Mouse (Mus musculus): ENCODE results near the gene Pdcd10. TPM values are rescaled to one million over a fixed set of nuclear protein-coding genes. Genes with fewer than 3 reads are reported as not detected.

Gene Pdcd10
- 94.4 to 101 TPM (median 96.4 TPM) in 4 replicates for total RNA-seq (2023; ENCODE audit: inconsistent age)

DNA sequence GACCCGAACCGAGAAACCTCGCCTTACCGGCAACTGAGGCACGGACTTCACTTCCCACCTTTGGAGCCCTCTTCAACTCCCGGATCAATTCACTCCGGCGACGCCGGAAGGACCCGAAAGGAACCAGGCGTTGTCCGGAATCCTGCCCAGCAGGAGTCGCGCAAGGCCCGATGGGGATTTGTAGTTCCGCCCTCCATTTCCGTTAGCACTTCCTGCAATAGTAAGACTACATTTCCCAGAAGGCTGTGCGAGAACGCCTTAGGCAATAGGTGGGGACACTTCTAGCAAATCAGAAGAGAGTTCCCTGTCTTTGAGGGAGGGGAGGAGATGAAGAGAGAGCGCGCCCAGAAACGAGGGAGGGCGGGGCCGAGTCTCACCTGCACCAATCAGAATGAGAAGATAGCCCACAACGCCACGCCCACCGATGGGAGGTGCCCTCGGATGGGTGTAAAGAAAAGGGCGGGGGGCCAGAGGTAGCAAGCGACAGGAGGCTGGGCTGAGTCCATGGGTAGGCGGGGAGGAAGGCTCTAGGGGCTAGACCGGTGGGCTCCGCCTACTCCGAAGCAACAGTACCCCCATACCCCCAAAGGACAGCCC lies at the start of gene Pdcd10:
Gene Pdcd10, minus strand, starts transcription at position 162 of the 597 bp plus-strand sequence.

DNA sequence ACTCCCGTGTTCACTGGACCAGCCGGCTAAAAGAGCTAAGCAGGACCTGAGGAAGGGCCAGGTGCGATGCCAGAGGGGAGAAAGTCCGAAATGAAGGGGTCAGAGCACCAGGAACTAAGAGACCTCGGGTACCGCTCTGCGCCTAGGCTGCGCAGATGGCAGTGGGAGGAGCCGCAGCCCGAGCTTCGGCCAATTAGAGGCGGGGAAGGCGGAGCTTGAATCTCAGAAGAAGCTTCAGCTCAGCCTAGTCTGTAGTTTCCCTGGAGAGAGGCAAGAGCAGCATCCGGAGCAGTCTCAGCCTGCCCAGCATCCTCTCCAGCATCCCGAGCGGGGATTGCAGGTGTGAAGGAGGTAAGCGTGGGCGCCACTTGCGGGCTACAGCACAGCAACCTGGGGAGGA lies 636 bp upstream of the Pdcd10 start, which contains the start of gene Serpini1:
Gene Serpini1, plus strand, starts transcription at position 256 of the 400 bp plus-strand sequence.

DNA sequence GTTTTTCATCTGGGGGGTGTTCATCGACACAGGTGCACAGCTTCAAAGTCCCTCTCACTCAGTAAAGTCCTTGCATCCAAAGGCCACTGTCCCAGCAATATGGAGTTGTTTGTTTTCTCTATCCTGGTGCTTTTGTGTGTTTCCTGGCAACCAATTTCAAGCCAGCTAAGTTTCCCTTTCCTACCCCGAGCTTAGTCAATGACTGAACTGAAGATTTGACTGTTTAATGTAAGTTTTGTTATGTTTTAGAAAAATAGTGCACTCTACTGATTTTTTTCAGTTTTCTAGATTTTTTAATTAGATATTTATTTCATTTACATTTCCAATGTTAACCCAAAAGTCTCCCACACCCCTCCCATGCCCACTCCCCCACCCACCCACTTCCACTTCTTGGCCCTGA lies 74.6 kb downstream of the Pdcd10 start, which contains the start of gene Wdr49:
Gene Wdr49, minus strand, starts transcription at position 101 of the 400 bp plus-strand sequence.

Other genes with a start within 250 kb of the Pdcd10 start
- gene Wdr49, start 74.7 kb downstream of the Pdcd10 start, total RNA-seq (2023; ENCODE audit: inconsistent age), result 0.66 to 1.3 TPM (median 0.71 TPM) in 3 of 4 replicates, not detected in the other
- gene Serpini1, start 691 bp upstream of the Pdcd10 start, total RNA-seq (2023; ENCODE audit: inconsistent age), result 14.7 to 20.4 TPM (median 16.2 TPM) in 4 replicates
- gene Gm29133, start 191.3 kb upstream of the Pdcd10 start, total RNA-seq (2023; ENCODE audit: inconsistent age), result not detected in 4 replicates

Measured in B cell, adult (primary cell).